13 mouse cellular contexts compared by ENCODE assay signal in the genomic region with DNA sequence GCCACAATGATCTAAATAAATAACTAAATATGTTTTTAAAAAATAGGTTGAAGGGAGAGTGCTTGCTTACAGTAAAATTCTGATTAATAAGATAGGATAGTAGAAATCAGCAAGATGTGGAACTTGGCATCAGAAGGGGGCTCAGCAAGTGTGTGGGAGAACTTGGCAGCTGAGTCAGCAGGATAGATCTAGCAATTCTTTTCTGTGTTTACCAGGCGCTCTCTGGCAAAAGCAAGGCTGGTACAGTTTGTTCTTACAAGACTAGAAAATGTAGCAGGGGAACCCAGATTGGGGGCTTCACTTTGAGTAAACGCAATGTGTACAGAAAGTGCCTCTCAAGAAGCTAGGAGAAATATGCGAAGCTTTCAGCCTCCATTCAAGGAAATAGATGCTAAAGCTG. TPM values are rescaled to one million over a fixed set of nuclear protein-coding genes. Genes with fewer than 3 reads are reported as not detected.
DNase-seq lines count a peak whose midpoint lies in the region; TF ChIP-seq lines count a peak whose summit lies in the region.
"Had no signal": no experiment of that assay in that cellular context is flagged by ENCODE, and none has a peak within 500 bp of the region (broad histone marks: within the 10 kb centered on the region; RNA-seq: fewer than 3 reads in every experiment).

No protein-coding gene starts in this region.

- no peak overlapping the region; the same call in 1 of the 2 replicates for H3K27ac ChIP-seq in cerebellum, adult 2 months (ENCODE audit: insufficient read depth, low read length)
- H3K27ac ChIP-seq: hindbrain, embryonic 10.5 days had no signal

- no peak for TF ChIP-seq POLR2A in cerebellum, adult 2 months (IDR thresholded peaks at IDR 0.05; ENCODE audit: borderline replicate concordance, insufficient read depth, low read length)

- H3K4me3 ChIP-seq in cerebellum, adult 2 months (replicated peaks; ENCODE audit: insufficient read depth, low read depth, low read length): no peak overlapping the region
- H3K4me3 ChIP-seq: hindbrain, embryonic 10.5 days; myocyte had no signal

- TF ChIP-seq CTCF in cerebellum, adult 2 months (IDR thresholded peaks at IDR 0.05; ENCODE audit: borderline replicate concordance, insufficient read depth, low read depth, low read length): no peak

- H3K27me3 ChIP-seq in cerebellum, adult 2 months (ENCODE audit: control insufficient read depth, insufficient read depth, low read length): no peaks in the 10 kb centered on the region

- peak; percentile 19 to 48 for DNase-seq in cerebellum, adult 2 months
- DNase-seq in cerebellum, adult 11 months: no peak
- peak; percentile 2 for DNase-seq in ovary, postnatal 14 days (ENCODE audit: low spot score)
- DNase-seq in ovary, postnatal 10 days (ENCODE audit: low spot score): no peak
- DNase-seq in layer of hippocampus, postnatal 36 days: peak; percentile 63 to 74
- DNase-seq in telencephalon, adult 2 months (ENCODE audit: low read depth, low spot score): peak; percentile 70
- no peak for DNase-seq in adrenal gland, postnatal 10 days
- DNase-seq in urinary bladder, adult 18-20 months (ENCODE audit: low spot score in 2 of 2): no peak
- DNase-seq: kidney, postnatal 10 days; lung, postnatal 4 days; thymus, postnatal 36 days had no signal

- 48% methylated on average over 3 of the region's 3 CpGs for WGBS in cerebellum, adult 2 months

- H3K4me1 ChIP-seq in cerebellum, adult 2 months (ENCODE audit: control insufficient read depth, insufficient read depth, low read length): no peaks in the 10 kb centered on the region
- H3K4me1 ChIP-seq: hindbrain, embryonic 10.5 days had no signal

RNA-seq across cellular contexts. Expression of a gene that starts 35.5 kb away (rescaled TPM):
- 31.9 and 33.5 TPM in 2 replicates for polyA plus RNA-seq in cerebellum, adult 2 months (2012; rRNA removed)
- total RNA-seq in layer of hippocampus, postnatal 36 days (2021): 100 to 1,000 TPM; 119 to 120 TPM
- total RNA-seq in adrenal gland, postnatal 10 days (2021): 10 to 100 TPM; 32.3 to 33.5 TPM

Comparison
In these comparisons a context has a peak if more than half of its experiments do, and no peak if none do; other contexts are left out.
1. DNase-seq: peak in cerebellum, adult 2 months (2 of 2), ovary, postnatal 14 days (single experiment), layer of hippocampus, postnatal 36 days (2 of 2) and telencephalon, adult 2 months (single experiment); none in cerebellum, adult 11 months (single experiment), ovary, postnatal 10 days (single experiment), adrenal gland, postnatal 10 days (single experiment) and urinary bladder, adult 18-20 months (0 of 2).